Mouse (Mus musculus) left cerebral cortex, adult 18-20 months (tissue): ENCODE measurements around the gene Map1lc3b. TPM values are rescaled to one million over a fixed set of nuclear protein-coding genes. Genes with fewer than 3 reads are reported as not detected.

ENCODE experiments used
- DNase-seq, 2 experiments: peaks; one replicate each; pipeline ENCODE4 v3.0.0; 2021 to 2022; ENCODE audit warnings: low spot score in 2 of 2, mixed read lengths in 1 of 2
- long read RNA-seq, 2 experiments: library from polyadenylated mRNA; stranded (forward); transcript quantifications; one replicate each; pipeline ENCODE4 v2.0.0; 2021
- total RNA-seq, 2 experiments: library from RNA; stranded (reverse); gene quantifications; 2 replicates each; pipeline ENCODE4 v1.2.3; 2021

Map1lc3b gene
- 100 to 1,000 TPM; 187 to 190 TPM for total RNA-seq
- long read RNA-seq, experiment 1, transcript Map1lc3b-201 (4 exons, 2,532 nt), result major isoform, 771 of 796 reads
- long read RNA-seq, experiment 1, partial matches to known transcripts, result 13 of 796 reads
- long read RNA-seq, experiment 1, other reads (novel, unspliced or antisense), result 5 of 796 reads
- long read RNA-seq, experiment 2, full-length matches to known transcripts, result 529 of 548 reads
- long read RNA-seq, experiment 2, partial matches to known transcripts, result 3 of 548 reads
- long read RNA-seq, experiment 2, other reads (novel, unspliced or antisense), result 16 of 548 reads

DNA sequence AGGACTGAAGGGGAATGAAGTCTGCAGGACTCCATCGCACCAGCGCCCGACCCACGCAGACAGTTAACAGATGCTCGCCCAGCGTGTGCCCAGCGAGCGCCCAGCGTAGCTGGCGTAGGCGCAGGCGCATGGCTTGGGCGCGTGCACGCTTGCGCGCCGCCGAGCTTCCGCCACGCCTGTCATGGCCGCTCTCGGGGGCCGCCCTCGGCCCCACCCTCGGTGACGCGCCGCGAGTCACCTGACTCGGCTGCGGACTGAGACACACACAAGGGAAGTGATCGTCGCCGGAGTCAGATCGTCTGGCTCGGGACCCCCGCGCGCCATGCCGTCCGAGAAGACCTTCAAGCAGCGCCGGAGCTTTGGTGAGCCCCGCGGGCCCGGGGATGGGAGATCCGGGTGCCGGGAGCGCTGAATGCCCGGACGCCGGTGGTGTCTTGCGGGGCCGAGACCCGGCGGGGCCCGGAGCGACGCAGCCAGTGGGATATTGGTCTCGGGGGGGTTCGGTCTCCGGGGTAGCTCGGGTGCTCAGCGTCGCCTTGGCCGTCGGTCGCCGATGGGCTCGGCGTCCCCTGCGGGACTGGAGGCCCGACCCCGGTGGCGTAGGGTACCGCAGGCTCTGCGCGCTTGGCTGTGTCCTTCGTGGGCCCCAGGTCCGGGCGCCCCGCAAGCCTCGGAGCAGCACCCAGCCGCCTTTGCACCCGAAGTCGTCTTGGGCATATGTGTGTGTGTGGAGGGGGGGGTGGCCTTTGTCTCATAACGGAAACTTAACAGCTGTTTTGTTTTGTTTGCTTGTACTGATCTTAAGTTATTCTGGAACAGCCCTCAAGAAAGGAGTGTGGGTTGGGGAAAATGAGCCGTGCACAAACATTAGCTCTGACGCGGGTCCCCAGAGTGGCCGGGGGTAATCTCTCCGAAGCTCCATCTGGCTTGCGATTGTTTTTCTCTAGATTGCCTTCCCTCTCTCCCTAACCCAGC, at the start of gene Map1lc3b:
Gene Map1lc3b (plus strand): TSS at position 159 of the 975 bp plus-strand sequence.
- DNase-seq, result peak; percentile 96 to 97

DNA sequence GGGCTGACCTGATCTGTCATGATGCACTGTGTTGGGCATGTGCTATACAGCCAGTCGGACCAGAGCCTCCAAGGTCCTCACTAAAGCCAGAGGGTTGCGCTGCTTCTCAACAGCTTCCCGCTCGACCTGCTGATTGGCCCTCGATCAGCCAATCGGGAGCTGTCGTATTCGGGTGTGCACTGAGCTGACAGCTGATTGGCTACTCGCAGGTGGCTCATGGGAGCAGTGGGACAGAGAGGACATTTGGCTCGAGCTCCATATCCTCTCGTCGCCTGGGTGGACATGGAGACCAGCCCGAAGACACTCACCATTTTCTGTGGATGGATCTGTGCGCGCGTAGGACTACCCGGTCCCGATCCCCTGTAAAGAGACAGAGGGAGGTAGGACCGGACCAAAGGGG, 48.3 kb upstream of the Map1lc3b start:
- DNase-seq, result no peak

DNA sequence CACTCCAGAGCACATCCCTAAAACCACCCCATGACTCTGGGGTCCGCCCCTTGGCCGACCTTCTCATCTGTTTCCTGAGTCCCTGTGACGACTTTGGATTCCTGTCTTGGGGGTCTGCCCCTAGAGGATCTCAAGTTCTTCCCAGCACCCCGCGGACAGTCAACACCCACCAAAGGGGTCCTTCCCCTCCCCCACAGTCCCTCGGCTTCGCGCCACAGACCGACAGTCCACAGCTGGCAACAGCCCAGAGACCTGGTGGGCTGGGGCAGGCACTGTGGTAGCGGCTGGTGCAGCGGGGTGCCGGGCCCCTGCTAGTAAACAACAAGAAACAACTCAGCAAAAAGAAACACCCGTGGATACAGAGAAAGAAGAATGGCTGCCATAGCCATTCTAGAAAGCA, 47.3 kb upstream of the Map1lc3b start:
- DNase-seq, result no peak

DNA sequence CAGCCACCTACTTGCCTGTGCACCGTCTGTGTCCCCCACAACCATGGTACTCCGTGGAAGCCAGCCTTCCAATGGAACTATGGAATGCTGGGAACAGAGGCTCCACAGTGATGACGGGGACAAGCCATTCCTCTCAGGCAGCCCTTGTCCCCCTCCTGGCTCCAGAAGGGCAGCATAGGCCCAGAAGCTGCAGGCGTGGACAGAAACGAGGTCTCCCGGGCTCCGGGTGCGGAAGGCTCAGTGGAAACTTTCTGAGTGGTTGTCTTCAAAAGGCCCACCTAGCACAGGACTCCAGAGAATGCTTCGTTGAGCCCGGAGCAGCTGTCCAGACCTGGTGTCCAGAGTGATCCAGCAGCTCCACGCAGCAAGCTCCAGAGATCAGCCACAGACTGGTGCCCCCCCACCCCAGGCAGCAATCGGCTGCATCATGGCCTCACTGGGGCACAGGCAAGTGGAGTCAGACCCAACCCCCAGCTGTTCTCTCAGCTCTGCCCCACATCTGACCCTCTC, 45.8 kb upstream of the Map1lc3b start, which contains the start of gene 1700018B08Rik:
Gene 1700018B08Rik (minus strand): TSS at position 45 of the 510 bp plus-strand sequence.
- DNase-seq, result no peak

DNA sequence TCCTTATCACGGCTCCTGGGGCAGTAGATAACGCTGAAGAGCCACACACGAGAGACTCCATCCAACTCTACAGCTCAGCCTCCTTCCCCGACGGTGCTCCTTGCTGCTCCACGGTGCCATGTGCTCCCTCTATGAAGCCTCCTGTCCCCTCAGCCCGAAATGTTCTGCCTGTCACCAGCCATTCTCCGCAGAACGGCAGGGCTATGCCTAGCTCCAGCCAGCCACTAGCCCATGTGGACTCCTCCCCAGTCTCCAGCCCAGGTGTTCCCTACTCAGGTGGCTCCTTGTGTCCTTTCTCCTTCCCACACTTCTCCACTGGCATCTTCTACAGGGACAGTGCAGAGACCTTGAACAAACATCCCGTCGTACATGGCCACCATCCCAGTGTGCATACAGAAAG, 45.2 kb upstream of the Map1lc3b start:
- DNase-seq, result no peak

DNA sequence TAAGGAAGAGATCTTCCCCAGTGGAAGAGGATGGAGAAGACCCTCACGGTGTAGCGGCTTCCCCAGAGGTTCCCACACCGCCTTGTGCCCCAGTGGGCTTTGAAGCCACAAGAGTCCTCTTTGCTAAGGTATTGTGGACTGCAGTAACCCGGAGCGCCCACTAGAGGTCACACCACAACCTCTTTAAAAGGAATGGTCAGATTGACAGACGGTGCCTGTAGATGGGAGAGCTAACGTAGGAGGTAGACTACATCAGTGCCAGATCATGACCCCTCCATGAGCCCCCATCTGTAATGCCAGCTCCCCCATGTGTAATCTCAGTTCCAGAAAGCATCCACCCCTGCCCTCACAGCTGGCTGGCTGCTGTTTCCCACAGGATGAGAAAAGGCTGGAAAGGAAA, 43.0 kb upstream of the Map1lc3b start:
- DNase-seq, result peak; percentile 65 to 76

DNA sequence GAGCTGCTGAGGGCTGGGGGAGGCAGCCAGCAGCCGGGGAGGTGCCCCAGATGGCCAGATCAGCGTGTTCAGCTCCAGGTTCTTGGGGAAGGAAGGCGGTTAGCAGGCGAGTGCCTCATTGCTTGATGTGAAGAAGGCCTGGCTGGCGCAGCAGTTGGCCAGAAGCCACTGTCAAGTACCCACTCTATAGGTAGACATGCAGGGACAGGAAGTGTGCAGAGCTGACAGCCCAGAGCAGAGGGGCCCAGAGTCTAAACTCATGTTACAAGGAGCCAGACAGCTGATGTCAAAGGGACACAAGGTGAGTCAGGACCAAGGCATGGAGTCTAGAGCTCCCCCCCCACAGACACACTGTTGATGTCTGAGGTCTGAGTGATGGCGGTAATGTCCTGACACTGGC, 40.1 kb upstream of the Map1lc3b start:
- DNase-seq, result no peak

DNA sequence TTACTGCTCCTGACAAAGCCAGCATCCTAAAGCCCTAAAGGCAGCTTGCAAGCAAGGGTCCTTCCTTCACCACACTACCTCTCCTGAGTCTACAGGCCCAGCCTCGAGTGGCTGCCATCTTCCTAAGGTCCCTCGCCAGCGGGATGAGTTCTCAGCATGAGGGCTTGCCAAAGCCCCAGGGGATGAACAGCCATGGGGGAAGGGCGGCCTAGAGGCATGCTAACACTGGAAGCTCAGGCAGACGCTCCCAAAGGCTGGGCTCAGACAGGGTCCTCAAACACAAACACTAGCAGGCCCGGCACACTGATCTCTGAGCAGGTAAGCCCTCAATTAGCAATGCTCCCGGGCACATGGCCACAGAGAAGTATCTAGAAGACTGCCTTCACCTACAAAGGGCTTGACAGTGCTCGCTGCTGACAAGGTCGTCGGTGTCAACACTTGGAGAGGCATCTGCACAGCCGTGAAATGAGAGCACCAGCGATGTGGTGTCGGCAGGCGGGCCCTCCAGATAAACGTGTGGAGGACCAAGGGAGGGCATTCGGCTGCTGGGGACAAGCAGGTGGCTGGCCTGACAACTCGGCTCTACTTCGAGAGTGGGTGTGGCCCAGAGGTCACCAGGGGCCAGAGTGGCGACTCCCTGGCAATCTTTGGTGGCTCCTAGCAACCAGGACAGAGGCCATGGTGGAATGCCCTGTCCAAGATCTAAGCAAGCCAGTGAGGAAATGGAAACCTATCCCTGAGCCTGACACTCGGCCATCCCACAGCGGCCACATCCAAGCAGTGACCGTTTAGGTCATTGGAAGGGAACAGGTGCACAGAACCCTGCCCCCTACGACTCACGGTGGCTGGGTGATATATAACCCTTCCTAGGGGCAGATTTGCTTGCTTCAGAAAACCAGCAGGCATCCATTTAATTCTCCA, 38.8 kb upstream of the Map1lc3b start:
- DNase-seq, result no peak

DNA sequence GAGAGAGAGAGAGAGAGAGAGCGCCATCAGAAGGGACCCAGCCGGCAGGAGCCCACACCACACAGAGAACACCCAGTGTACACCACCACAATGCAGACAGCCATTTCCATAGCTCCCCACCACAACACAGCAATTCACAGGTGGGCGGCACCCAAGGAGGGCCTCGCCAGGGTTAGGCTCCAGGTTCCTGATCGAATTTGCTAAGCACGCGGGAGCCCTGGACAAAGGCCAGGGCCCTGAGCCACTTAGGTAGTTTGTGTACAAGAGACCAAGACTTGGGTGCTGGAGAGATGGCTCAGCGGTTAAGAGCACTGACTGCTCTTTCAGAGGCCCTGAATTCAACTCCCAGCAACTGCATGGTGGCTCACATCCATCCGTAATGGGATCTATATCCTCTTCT, 37.7 kb upstream of the Map1lc3b start:
- no peak for DNase-seq

DNA sequence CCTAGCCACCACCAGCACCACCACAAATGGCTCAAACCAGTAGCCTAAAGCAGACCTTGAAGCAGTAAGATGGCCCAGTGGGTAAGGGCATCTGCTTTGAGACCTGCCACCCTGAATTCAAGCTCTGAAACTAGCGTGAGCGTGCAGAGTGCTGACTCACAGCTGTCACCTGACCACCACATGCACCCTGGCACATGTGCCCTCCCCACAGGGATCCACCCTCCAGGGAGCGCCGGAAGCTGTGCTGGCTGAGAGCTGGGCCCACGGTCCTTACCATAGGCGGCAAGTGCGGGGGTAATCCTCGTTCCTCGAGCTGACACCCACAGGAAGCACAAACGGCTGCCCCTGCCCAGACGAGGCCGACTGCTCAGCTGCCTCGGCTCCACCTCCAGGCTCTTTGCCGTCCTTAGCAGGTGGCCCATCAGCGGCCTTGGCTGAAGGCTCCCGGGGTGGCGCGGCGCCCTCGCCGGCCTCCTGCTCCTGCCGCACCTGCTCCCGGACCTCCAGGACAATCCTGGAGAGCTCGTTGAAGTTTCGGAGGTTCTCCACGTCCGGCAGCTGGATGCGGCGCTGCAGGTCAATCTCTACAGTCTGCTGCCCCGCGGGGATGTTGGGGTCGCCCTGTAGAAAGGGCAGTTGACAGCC, 36.2 kb upstream of the Map1lc3b start:
- no peak for DNase-seq

DNA sequence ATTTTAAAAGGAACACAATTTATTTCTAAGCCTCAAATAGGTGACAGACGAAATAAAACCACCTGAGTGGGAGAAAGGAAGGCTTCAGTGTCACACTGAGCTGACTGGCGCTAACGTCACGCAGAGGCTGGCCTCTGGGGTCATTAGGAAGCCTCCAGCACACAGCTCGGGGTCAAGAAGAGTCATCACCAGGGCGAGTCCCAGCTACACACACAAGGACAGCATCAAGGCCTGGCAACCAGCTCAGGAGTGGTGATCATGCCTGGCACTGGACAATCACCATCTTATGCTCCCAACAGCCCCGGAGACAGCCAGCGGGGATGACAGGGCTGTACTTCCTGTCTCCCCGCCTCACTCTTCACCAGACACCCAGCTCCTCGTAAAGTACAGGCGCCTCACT, 32.4 kb upstream of the Map1lc3b start:
- DNase-seq, result no peak

DNA sequence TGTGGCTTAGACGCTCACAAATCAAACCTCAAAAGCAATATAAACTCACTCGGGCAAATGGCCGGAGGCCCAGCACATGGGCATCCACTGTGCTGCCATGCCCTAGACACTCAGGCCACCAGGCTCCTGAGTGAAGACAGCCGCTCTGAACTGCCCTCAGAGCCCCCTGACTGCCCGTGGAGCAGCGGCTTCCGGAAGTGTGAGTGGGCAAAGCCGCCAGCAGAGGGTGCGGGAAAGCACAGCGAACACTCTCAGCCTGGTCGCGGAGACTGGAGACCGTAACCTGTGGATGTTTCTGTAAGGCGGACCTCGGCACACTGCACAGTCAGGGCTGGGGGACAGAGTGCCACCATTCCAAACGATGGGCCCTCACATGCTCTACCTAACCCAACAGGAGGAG, 31.6 kb upstream of the Map1lc3b start:
- no peak for DNase-seq

DNA sequence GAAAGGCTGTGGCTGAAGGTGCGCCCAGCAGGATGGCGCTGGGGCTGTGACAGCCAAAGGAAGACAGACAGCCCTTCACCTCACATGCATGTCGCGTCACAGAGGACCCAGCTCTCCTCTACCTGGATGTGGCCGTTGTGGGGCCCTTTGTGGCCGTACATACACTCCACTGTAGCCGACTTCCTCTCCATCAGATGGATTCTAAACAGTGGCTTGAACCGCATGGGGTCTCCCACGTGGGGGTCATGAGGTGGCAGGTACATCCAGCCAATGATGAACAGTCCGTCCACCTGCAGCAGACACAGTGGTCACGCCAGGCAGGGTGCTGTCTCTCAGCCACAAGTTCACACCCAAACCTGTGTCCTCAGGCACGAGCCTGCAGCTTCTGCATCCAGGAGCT, 30.4 kb upstream of the Map1lc3b start:
- no peak for DNase-seq

DNA sequence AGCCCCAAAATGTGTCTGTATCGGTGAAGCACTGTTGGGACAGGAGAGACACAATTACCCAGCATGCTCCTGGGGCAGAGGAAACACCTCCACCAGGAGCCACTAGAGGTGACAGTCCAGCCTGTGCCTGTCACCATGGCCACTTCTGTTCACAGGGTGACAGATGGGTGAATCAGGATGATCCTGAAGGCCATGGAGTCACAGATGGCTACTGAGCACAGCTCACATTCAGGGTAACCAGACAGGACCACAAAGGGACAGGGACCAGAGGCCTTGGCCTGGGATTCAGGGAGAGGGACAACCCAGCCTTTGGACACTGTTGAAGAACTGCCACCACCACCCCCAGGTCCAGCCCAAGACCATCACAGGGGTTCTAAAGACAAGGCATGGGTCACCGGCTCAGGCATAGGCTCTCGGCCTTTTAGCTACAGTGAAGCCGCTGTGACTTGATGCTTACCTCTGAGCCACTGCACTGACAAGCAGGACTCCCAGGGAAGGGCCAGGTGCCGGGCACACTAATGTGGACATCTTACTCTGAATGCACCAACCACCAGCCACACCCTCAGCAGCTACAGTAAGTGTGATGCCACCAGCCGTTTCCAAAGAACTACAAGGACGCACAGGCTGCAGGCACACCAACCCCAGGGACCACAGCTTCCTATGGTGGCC, 29.6 kb upstream of the Map1lc3b start:
- no peak for DNase-seq

DNA sequence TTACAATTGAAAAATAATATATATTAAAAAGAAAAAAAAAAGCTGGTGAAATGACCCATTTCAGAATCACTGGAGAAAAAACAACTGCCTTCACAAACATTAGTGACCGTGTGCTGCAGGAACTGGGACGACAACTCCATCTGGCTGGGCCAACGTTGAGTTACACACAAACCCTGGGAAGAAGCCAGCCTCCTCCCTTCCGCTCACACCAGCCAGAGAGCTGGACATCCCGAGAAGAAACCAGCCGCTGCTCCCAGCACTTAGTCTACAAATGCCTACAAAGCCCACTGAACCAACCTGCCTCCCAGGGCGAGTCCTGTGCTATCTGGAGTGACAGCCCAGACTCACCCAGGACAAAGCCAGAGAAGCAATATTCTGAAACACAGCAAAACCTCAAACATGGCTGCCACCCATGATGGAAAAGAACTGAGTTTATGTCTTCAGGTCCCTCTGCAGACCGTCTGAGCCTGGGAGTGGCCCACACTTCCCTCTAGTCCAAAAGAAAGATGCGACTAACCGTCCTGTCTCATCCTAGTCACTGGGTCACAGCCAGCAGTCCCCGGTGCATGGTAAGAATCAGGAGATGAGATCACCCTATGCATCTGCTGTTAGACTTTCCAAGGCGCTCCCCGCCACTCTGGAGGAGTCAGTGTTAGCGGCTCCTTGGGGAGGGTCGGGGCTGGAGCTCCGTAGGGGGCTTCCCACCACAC, 28.4 kb upstream of the Map1lc3b start:
- no peak for DNase-seq

DNA sequence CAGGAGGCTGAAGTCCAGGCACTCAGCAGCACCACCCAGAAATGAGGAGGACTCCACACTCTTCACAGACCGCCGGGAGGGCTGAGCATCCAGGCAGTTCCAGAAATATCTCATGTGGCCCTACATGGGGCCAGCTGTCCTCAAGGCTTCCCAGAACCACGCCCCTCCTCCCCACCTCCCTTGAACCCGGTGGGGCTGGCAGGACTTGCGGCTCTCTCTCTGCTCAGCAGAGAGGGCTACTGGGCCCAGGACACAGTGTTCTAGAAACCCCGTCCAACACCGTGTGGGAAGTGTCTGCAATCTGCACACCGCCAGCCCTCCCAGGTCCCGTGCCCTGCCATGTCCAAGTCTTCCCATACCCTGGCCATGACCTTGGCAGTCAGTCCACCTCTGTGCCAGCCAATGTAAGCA, 27.2 kb upstream of the Map1lc3b start:
- DNase-seq, result no peak

DNA sequence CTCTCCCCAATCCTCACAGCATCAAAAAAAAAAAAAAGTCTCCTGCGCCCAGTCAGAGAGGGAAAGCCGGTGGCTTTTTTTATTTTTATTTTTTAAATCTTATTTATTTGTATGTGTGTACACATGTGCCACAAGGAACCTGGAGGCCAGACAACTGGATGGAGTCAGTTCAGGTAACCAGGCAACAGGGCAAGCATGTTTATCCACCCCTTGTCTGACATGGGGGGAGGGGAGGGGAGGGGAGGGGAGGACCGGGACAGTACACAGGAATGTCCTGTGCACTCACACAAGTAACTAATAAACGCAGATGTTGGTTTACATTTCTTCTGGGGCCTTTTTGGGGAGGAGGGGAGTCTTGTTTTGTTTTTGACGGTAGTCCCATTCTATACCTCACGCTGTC, 26.5 kb upstream of the Map1lc3b start:
- DNase-seq, result no peak

DNA sequence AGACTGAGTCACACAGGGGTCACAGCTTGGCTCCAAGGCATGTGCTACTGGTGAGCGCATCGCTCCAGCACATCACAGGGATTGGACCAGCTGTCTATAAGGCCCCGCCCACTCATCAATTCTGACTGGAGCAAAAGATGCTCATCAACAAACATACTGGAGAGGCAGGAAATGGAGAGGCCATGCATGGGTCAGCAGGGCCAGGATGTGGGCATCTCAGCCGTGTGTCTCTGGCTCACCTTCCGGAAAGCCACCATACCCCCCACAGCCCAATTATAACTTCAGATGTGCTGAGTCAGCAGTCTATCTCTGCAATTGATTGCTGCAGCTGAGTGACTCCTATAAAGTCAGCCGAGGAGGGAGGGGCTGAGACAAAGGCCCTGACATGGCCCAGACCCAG, 21.8 kb upstream of the Map1lc3b start:
- DNase-seq, result no peak

DNA sequence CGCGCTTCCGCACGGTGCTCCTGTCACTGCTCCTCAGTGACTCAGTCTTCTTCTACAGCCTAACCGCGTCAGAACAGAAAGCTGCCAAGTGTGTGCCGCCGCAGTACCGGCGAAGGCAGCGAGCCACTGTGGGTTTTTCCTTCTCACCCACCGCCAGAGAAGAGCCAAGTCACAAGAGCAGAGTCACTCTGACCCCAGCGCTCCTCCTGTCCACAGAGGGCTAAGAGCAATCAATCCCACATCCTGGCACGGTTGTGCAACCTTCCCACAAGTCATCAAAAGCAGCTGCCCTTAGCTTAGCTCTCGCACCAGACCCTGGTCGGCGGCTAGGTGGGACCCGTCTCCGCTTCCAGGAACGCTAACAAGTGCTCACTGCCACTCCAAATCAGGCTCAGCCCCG, 19.8 kb upstream of the Map1lc3b start:
- peak; percentile 51 to 61 for DNase-seq
